Mouse (Mus musculus): ENCODE measurements at regions not wholly inside any gene's neighbourhood (a gene's known extent, or its start where the extent isn't known, plus 50 kb on each side); places are given as distances from the start of the nearest gene placed in this dataset.

GRCm38 (mm10) chr13:119231556-119231955, 196.8 kb upstream of the Paip1 start:
- CTCF ChIA-PET: no interaction called here
- H3K27me3 ChIP-seq: no peaks in the 10 kb centered on the region
- TF ChIP-seq CTCF (IDR thresholded peaks at IDR 0.05): no peak
- POLR2A ChIA-PET: no interaction called here
- no peak for ATAC-seq
- no peak for DNase-seq (ENCODE audit: low read depth, low spot score)
- in situ Hi-C loops (cut with MboI; ENCODE audit: low pct_unique_long_range_greater_than_20kb): no loop called here

GRCm38 (mm10) chr13:119232100-119233029, 196.0 kb upstream of the Paip1 start:
- no peak for ATAC-seq
- DNase-seq (ENCODE audit: low read depth, low spot score): no peak
- TF ChIP-seq CTCF (IDR thresholded peaks at IDR 0.05): no peak
- POLR2A ChIA-PET: no interaction called here
- in situ Hi-C loops (cut with MboI; ENCODE audit: low pct_unique_long_range_greater_than_20kb): no loop called here
- CTCF ChIA-PET: no interaction called here
- no peaks in the 10 kb centered on the region for H3K27me3 ChIP-seq

GRCm38 (mm10) chr13:119233030-119233385, 195.4 kb upstream of the Paip1 start:
- H3K27me3 ChIP-seq: no peaks in the 10 kb centered on the region
- ATAC-seq (no peak), DNase-seq (ENCODE audit: low read depth, low spot score) (no peak)
- TF ChIP-seq CTCF (IDR thresholded peaks at IDR 0.05): no peak
- in situ Hi-C loops (cut with MboI; ENCODE audit: low pct_unique_long_range_greater_than_20kb): no loop called here
- CTCF ChIA-PET: no interaction called here
- POLR2A ChIA-PET: no interaction called here

GRCm38 (mm10) chr13:119233869-119234268, 194.5 kb upstream of the Paip1 start:
- H3K27me3 ChIP-seq: no peaks in the 10 kb centered on the region
- in situ Hi-C loops (cut with MboI; ENCODE audit: low pct_unique_long_range_greater_than_20kb): no loop called here
- no peak for DNase-seq (ENCODE audit: low read depth, low spot score)
- POLR2A ChIA-PET: no interaction called here
- ATAC-seq: no peak
- no peak for TF ChIP-seq CTCF (IDR thresholded peaks at IDR 0.05)
- CTCF ChIA-PET: no interaction called here

- POLR2A ChIA-PET: no interaction called here
- no peaks in the 10 kb centered on the region for H3K27me3 ChIP-seq
- in situ Hi-C loops (cut with MboI; ENCODE audit: low pct_unique_long_range_greater_than_20kb): no loop called here
- TF ChIP-seq CTCF (IDR thresholded peaks at IDR 0.05): no peak
- no peak for DNase-seq (ENCODE audit: low read depth, low spot score)
- CTCF ChIA-PET: interaction anchor here (1.3 to 1.4 kb wide), 2 partner anchors 11 to 41 kb away, joined by 3 to 4 read pairs; no protein-coding TSS in a partner anchor
- no peak for ATAC-seq
Measured at GRCm38 (mm10) chr13:119242358-119242757, 186.0 kb upstream of the Paip1 start.

GRCm38 (mm10) chr13:119247101-119247500, 181.3 kb upstream of the Paip1 start:
- ChIA-PET POLR2A (no interaction called here), CTCF (no interaction called here)
- no peak for DNase-seq (ENCODE audit: low read depth, low spot score)
- no peak for TF ChIP-seq CTCF (IDR thresholded peaks at IDR 0.05)
- H3K27me3 ChIP-seq: no peaks in the 10 kb centered on the region
- in situ Hi-C loops (cut with MboI; ENCODE audit: low pct_unique_long_range_greater_than_20kb): no loop called here
- no peak for ATAC-seq

- H3K27me3 ChIP-seq: no peaks in the 10 kb centered on the region
- in situ Hi-C loops (cut with MboI; ENCODE audit: low pct_unique_long_range_greater_than_20kb): no loop called here
- no peak for DNase-seq (ENCODE audit: low read depth, low spot score)
- ChIA-PET CTCF (no interaction called here), POLR2A (no interaction called here)
- no peak for TF ChIP-seq CTCF (IDR thresholded peaks at IDR 0.05)
- no peak for ATAC-seq
Measured at GRCm38 (mm10) chr13:119252006-119252405, 176.4 kb upstream of the Paip1 start.

GRCm38 (mm10) chr13:119256350-119256749, 172.1 kb upstream of the Paip1 start:
- CTCF ChIA-PET: interaction anchor here (1.3 kb wide), 1 partner anchor 22 kb away, joined by 3 read pairs; no protein-coding TSS in a partner anchor
- H3K27me3 ChIP-seq: no peaks in the 10 kb centered on the region
- no peak for ATAC-seq
- in situ Hi-C loops (cut with MboI; ENCODE audit: low pct_unique_long_range_greater_than_20kb): no loop called here
- TF ChIP-seq CTCF (IDR thresholded peaks at IDR 0.05): no peak
- POLR2A ChIA-PET: no interaction called here
- no peak for DNase-seq (ENCODE audit: low read depth, low spot score)

- DNase-seq (ENCODE audit: low read depth, low spot score) (no peak), ATAC-seq (no peak)
- no peaks in the 10 kb centered on the region for H3K27me3 ChIP-seq
- no peak for TF ChIP-seq CTCF (IDR thresholded peaks at IDR 0.05)
- CTCF ChIA-PET: no interaction called here
- POLR2A ChIA-PET: no interaction called here
- in situ Hi-C loops (cut with MboI; ENCODE audit: low pct_unique_long_range_greater_than_20kb): no loop called here
Measured at GRCm38 (mm10) chr13:119258515-119258914, 169.9 kb upstream of the Paip1 start.

- no peak for TF ChIP-seq CTCF (IDR thresholded peaks at IDR 0.05)
- no peaks in the 10 kb centered on the region for H3K27me3 ChIP-seq
- DNase-seq (ENCODE audit: low read depth, low spot score) (no peak), ATAC-seq (no peak)
- ChIA-PET CTCF (no interaction called here), POLR2A (no interaction called here)
- in situ Hi-C loops (cut with MboI; ENCODE audit: low pct_unique_long_range_greater_than_20kb): no loop called here
Measured at GRCm38 (mm10) chr13:119263561-119263960, 164.8 kb upstream of the Paip1 start.

- in situ Hi-C loops (cut with MboI; ENCODE audit: low pct_unique_long_range_greater_than_20kb): loop anchor here (5.0 kb wide), 1 partner anchor 70 kb away; no protein-coding TSS in a partner anchor
- H3K27me3 ChIP-seq: no peaks in the 10 kb centered on the region
- ATAC-seq (no peak), DNase-seq (ENCODE audit: low read depth, low spot score) (no peak)
- ChIA-PET CTCF (interaction anchor here (1.4 kb wide), 1 partner anchor 16 kb away, joined by 4 read pairs; no protein-coding TSS in a partner anchor), POLR2A (no interaction called here)
- no peak for TF ChIP-seq CTCF (IDR thresholded peaks at IDR 0.05)
Measured at GRCm38 (mm10) chr13:119267608-119268300, 160.6 kb upstream of the Paip1 start.

All from Patski (cell line).